Mouse (Mus musculus) embryonic facial prominence, embryonic 15.5 days (tissue): ENCODE results near the gene Ccnt2. TPM values are rescaled to one million over a fixed set of nuclear protein-coding genes. Genes with fewer than 3 reads are reported as not detected.
A peak's percentile ranks its signal among the peaks of the same experiment; 100 is the strongest.
"Not testable (repeated sequence)": the region's sequence is repeated elsewhere in the genome, so short reads cannot be mapped to it uniquely, and the experiment has no call there.

ENCODE experiments used
- ATAC-seq: fragments of 200-750 bp; cut with Nextera tagmentation; 2 replicates; pipeline ENCODE4 v1.8.0; 2017; ENCODE audit warnings: low read depth, moderate TSS enrichment; ENCODE audit not compliant: insufficient number of reproducible peaks, low FRiP score, low TSS enrichment
- H3K27ac ChIP-seq: fragments of 300-500 bp; sonication (generic); replicated peaks from 2 replicates; pipeline ENCODE4 v1.5.1; 2015; ENCODE audit warnings: mild to moderate bottlenecking, inconsistent platforms
- H3K27me3 ChIP-seq: fragments of 300-500 bp; sonication (generic); 2 replicates; pipeline ENCODE4 v1.6.1; 2015; ENCODE audit warnings: inconsistent platforms
- H3K36me3 ChIP-seq: fragments of 300-500 bp; sonication (generic); 2 replicates; pipeline ENCODE4 v1.6.1; 2015; ENCODE audit warnings: mild to moderate bottlenecking, inconsistent platforms
- H3K4me1 ChIP-seq: fragments of 300-500 bp; sonication (generic); 2 replicates; pipeline ENCODE4 v1.6.1; 2015; ENCODE audit warnings: inconsistent platforms
- H3K4me2 ChIP-seq: fragments of 300-500 bp; sonication (generic); replicated peaks from 2 replicates; pipeline ENCODE4 v1.6.1; 2015; ENCODE audit warnings: mild to moderate bottlenecking, inconsistent platforms
- H3K4me3 ChIP-seq: fragments of 300-500 bp; sonication (generic); replicated peaks from 2 replicates; pipeline ENCODE4 v1.5.1; 2015; ENCODE audit warnings: mild to moderate bottlenecking, inconsistent platforms
- H3K9ac ChIP-seq: fragments of 300-500 bp; sonication (generic); 2 replicates; pipeline ENCODE4 v1.6.1; 2015; ENCODE audit warnings: inconsistent platforms
- H3K9me3 ChIP-seq: fragments of 300-500 bp; sonication (generic); replicated peaks from 2 replicates; pipeline ENCODE4 v1.6.1; 2016; ENCODE audit warnings: inconsistent platforms
- WGBS: fragments of 180-500 bp; shearing (Covaris S2); methylation state at CpG from one replicate; pipeline ENCODE4 v1.1.7; 2015; 5-methylcytosine and 5-hydroxymethylcytosine counted together
- polyA plus RNA-seq: library from polyadenylated mRNA; unstranded; fragments of >200 nt; fragmentation: Nextera tagmentation; extraction: Ambion mirVana; gene quantifications from 2 replicates; pipeline ENCODE4 v1.2.1, GENCODE M21; 2015

The Ccnt2 gene
- polyA plus RNA-seq, result 84.1 and 84.4 TPM in 2 replicates

GRCm38 (mm10) chr1:127773803-127774500 lies at the start of gene Ccnt2:
Ccnt2 (plus strand) TSS chr1:127774164.
- H3K9ac ChIP-seq, result peak within 1 kb of the TSS; percentile 87
- no peaks in the 10 kb centered on the region for H3K9me3 ChIP-seq
- no peaks in the 10 kb centered on the region for H3K27me3 ChIP-seq
- peak within 1 kb of the TSS; percentile 91 for H3K4me3 ChIP-seq
- WGBS, result 0% methylated on average over 63 of the region's 63 CpGs
- H3K27ac ChIP-seq, result peak within 1 kb of the TSS; percentile 96
- no peaks in the 10 kb centered on the region for H3K36me3 ChIP-seq
- H3K4me2 ChIP-seq, result peak within 1 kb of the TSS; percentile 71
- peaks cover 16% of the 10 kb centered on the region for H3K4me1 ChIP-seq
- ATAC-seq, result peak; percentile 100

GRCm38 (mm10) chr1:127729096-127729495 lies 44.9 kb upstream of the Ccnt2 start, which contains the start of gene Acmsd:
Acmsd (plus strand) TSS chr1:127729413.
- no peaks in the 10 kb centered on the region for H3K4me1 ChIP-seq
- WGBS, result 88% methylated on average over 4 of the region's 4 CpGs
- H3K27me3 ChIP-seq, result no peaks in the 10 kb centered on the region
- H3K36me3 ChIP-seq, result no peaks in the 10 kb centered on the region
- ATAC-seq, result no peak
- H3K4me2 ChIP-seq, result no peak within 1 kb of the TSS
- H3K4me3 ChIP-seq, result no peak within 1 kb of the TSS
- H3K9me3 ChIP-seq, result no peaks in the 10 kb centered on the region
- H3K27ac ChIP-seq, result no peak within 1 kb of the TSS
- no peak within 1 kb of the TSS for H3K9ac ChIP-seq

- Histone ChIP-seq H3K27me3 (no peaks in the 10 kb centered on the region), H3K4me3 (no peak overlapping the region), H3K9me3 (no peaks in the 10 kb centered on the region), H3K4me2 (no peak overlapping the region), H3K27ac (no peak overlapping the region), H3K9ac (no peak overlapping the region), H3K4me1 (no peaks in the 10 kb centered on the region), H3K36me3 (no peaks in the 10 kb centered on the region)
- no peak for ATAC-seq
- WGBS, result 51% methylated on average over 3 of the region's 3 CpGs
These were observed 42.9 kb upstream of the Ccnt2 start for GRCm38 (mm10) chr1:127731086-127731485.

- H3K27me3 ChIP-seq, result no peaks in the 10 kb centered on the region
- no peak overlapping the region for H3K9ac ChIP-seq
- no peak overlapping the region for H3K4me2 ChIP-seq
- no peaks in the 10 kb centered on the region for H3K4me1 ChIP-seq
- 89% methylated on average over 3 of the region's 3 CpGs for WGBS
- no peaks in the 10 kb centered on the region for H3K36me3 ChIP-seq
- H3K9me3 ChIP-seq, result no peaks in the 10 kb centered on the region
- no peak overlapping the region for H3K4me3 ChIP-seq
- ATAC-seq, result no peak
- H3K27ac ChIP-seq, result no peak overlapping the region
These were observed 41.5 kb upstream of the Ccnt2 start for GRCm38 (mm10) chr1:127732435-127732834.

GRCm38 (mm10) chr1:127732841-127733240 lies 41.1 kb upstream of the Ccnt2 start:
- Histone ChIP-seq H3K27me3 (no peaks in the 10 kb centered on the region), H3K27ac (no peak overlapping the region), H3K4me1 (no peaks in the 10 kb centered on the region), H3K9me3 (no peaks in the 10 kb centered on the region), H3K4me3 (no peak overlapping the region), H3K9ac (no peak overlapping the region), H3K4me2 (no peak overlapping the region), H3K36me3 (no peaks in the 10 kb centered on the region)
- ATAC-seq, result no peak
- WGBS, result 34% methylated on average over 3 of the region's 3 CpGs

GRCm38 (mm10) chr1:127735356-127735755 lies 38.6 kb upstream of the Ccnt2 start:
- 77% methylated on average over 3 of the region's 3 CpGs for WGBS

GRCm38 (mm10) chr1:127750401-127751102 lies 23.4 kb upstream of the Ccnt2 start:
- 61% methylated on average over 11 of the region's 11 CpGs for WGBS
- no peak overlapping the region for H3K27ac ChIP-seq

More at GRCm38 (mm10) chr1:127735356-127735755, 38.6 kb upstream of the Ccnt2 start:
- ATAC-seq, result no peak
- H3K9me3 ChIP-seq, result no peaks in the 10 kb centered on the region
- no peaks in the 10 kb centered on the region for H3K4me1 ChIP-seq
- no peak overlapping the region for H3K9ac ChIP-seq
- H3K4me3 ChIP-seq, result no peak overlapping the region
- H3K4me2 ChIP-seq, result no peak overlapping the region
- H3K27me3 ChIP-seq, result no peaks in the 10 kb centered on the region
- H3K27ac ChIP-seq, result no peak overlapping the region
- H3K36me3 ChIP-seq, result no peaks in the 10 kb centered on the region

GRCm38 (mm10) chr1:127755806-127756205 lies 18.2 kb upstream of the Ccnt2 start:
- H3K4me1 ChIP-seq, result no peaks in the 10 kb centered on the region
- no peaks in the 10 kb centered on the region for H3K9me3 ChIP-seq
- no peak overlapping the region for H3K27ac ChIP-seq
- no peak overlapping the region for H3K4me3 ChIP-seq
- ATAC-seq, result no peak
- H3K36me3 ChIP-seq, result no peaks in the 10 kb centered on the region
- 65% methylated on average over 4 of the region's 4 CpGs for WGBS
- no peaks in the 10 kb centered on the region for H3K27me3 ChIP-seq
- no peak overlapping the region for H3K9ac ChIP-seq
- no peak overlapping the region for H3K4me2 ChIP-seq

More at GRCm38 (mm10) chr1:127750401-127751102, 23.4 kb upstream of the Ccnt2 start:
- H3K4me2 ChIP-seq, result no peak overlapping the region
- no peaks in the 10 kb centered on the region for H3K36me3 ChIP-seq
- no peaks in the 10 kb centered on the region for H3K9me3 ChIP-seq
- H3K4me1 ChIP-seq, result no peaks in the 10 kb centered on the region
- H3K9ac ChIP-seq, result no peak overlapping the region
- no peaks in the 10 kb centered on the region for H3K27me3 ChIP-seq
- H3K4me3 ChIP-seq, result no peak overlapping the region
- no peak for ATAC-seq

- 68% methylated on average over 5 of the region's 5 CpGs for WGBS
These were observed 17.4 kb upstream of the Ccnt2 start for GRCm38 (mm10) chr1:127756331-127757163.

GRCm38 (mm10) chr1:127757164-127757545 lies 16.8 kb upstream of the Ccnt2 start:
- 94% methylated on average over 3 of the region's 3 CpGs for WGBS
- H3K9ac ChIP-seq, H3K4me1 ChIP-seq, H3K4me2 ChIP-seq, H3K27ac ChIP-seq, H3K9me3 ChIP-seq, H3K36me3 ChIP-seq, ATAC-seq, H3K4me3 ChIP-seq, H3K27me3 ChIP-seq: not testable (repeated sequence)

More at GRCm38 (mm10) chr1:127756331-127757163, 17.4 kb upstream of the Ccnt2 start:
- no peaks in the 10 kb centered on the region for H3K27me3 ChIP-seq
- no peak overlapping the region for H3K4me3 ChIP-seq
- H3K9me3 ChIP-seq, result no peaks in the 10 kb centered on the region
- ATAC-seq, result no peak
- no peaks in the 10 kb centered on the region for H3K36me3 ChIP-seq
- H3K4me2 ChIP-seq, result no peak overlapping the region
- no peaks in the 10 kb centered on the region for H3K4me1 ChIP-seq
- H3K9ac ChIP-seq, result no peak overlapping the region
- no peak overlapping the region for H3K27ac ChIP-seq

GRCm38 (mm10) chr1:127765468-127765867 lies 8.5 kb upstream of the Ccnt2 start:
- Histone ChIP-seq H3K27me3 (no peaks in the 10 kb centered on the region), H3K4me1 (no peaks in the 10 kb centered on the region), H3K36me3 (no peaks in the 10 kb centered on the region), H3K9me3 (no peaks in the 10 kb centered on the region), H3K27ac (no peak overlapping the region), H3K4me3 (no peak overlapping the region), H3K9ac (no peak overlapping the region), H3K4me2 (no peak overlapping the region)
- WGBS, result 49% methylated on average over 2 of the region's 2 CpGs
- ATAC-seq, result no peak
